Mouse (Mus musculus): ENCODE data around the gene Reep6. TPM values are rescaled to one million over a fixed set of nuclear protein-coding genes. Genes with fewer than 3 reads are reported as not detected.

The Reep6 gene
- total RNA-seq, 2 experiments from 2014 or later, result 10.3 to 10.9 TPM

- no peak for DNase-seq (ENCODE audit: low spot score in 2 of 2)
Measured at GRCm38 (mm10) chr10:80384115-80384639, 54.4 kb downstream of the Reep6 start.

GRCm38 (mm10) chr10:80384709-80385108, 55.0 kb downstream of the Reep6 start:
- DNase-seq (ENCODE audit: low spot score in 2 of 2), result no peak

- no peak for DNase-seq (ENCODE audit: low spot score in 2 of 2)
Measured at GRCm38 (mm10) chr10:80385310-80385709, 55.6 kb downstream of the Reep6 start.

Small RNA genes within 50 kb of the gene (microRNA-seq; reads per million reads assigned to microRNA genes)
- 0 reads per million in 2 experiments for gene Gm22721

Other genes starting within 250 kb of the Reep6 start
- gene Sbno2, start 224.4 kb upstream of the Reep6 start, total RNA-seq (2021), result 10 to 100 TPM; 16.3 to 16.9 TPM
- 100 to 1,000 TPM; 101 to 102 TPM for gene Stk11, start 214.2 kb upstream of the Reep6 start, total RNA-seq (2021)
- 100 to 1,000 TPM; 354 to 359 TPM for gene Atp5d, start 191.3 kb upstream of the Reep6 start, total RNA-seq (2021)
- gene Cbarp, start 189.1 kb upstream of the Reep6 start, total RNA-seq (2021), result 100 to 1,000 TPM; 362 to 363 TPM
- gene Midn, start 181.7 kb upstream of the Reep6 start, total RNA-seq (2021), result 10 to 100 TPM; 59.4 to 68.4 TPM
- gene Cirbp, start 164.0 kb upstream of the Reep6 start, total RNA-seq (2021), result 10 to 100 TPM; 60.7 to 76.4 TPM
- 1 to 10 TPM; 6.4 to 6.5 TPM for gene 1600002K03Rik, start 157.0 kb upstream of the Reep6 start, total RNA-seq (2021)
- 10 to 100 TPM in 1 of 2 experiments, 1 to 10 TPM in 1; 8.9 to 10.1 TPM for gene Efna2, start 150.5 kb upstream of the Reep6 start, total RNA-seq (2021)
- gene Mum1, start 103.5 kb upstream of the Reep6 start, total RNA-seq (2021), result 10 to 100 TPM; 37.4 to 45.1 TPM
- gene Ndufs7, start 80.8 kb upstream of the Reep6 start, total RNA-seq (2021), result 100 to 1,000 TPM; 218 to 228 TPM
- gene Gamt, start 68.9 kb upstream of the Reep6 start, total RNA-seq (2021), result 10 to 100 TPM; 24.5 to 26.7 TPM
- gene Dazap1, start 68.5 kb upstream of the Reep6 start, total RNA-seq (2021), result 10 to 100 TPM; 77.2 to 83.0 TPM
- 1,000 to 10,000 TPM in 1 of 2 experiments, 100 to 1,000 TPM in 1; 997 to 1,043 TPM for gene Rps15, start 37.5 kb upstream of the Reep6 start, total RNA-seq (2021)
- gene Apc2, start 34.0 kb upstream of the Reep6 start, total RNA-seq (2021), result 10 to 100 TPM; 94.5 to 95.5 TPM
- gene 2310011J03Rik, start 9.4 kb upstream of the Reep6 start, total RNA-seq (2021), result 10 to 100 TPM; 25.0 to 25.9 TPM
- gene Pcsk4, start 455 bp upstream of the Reep6 start, total RNA-seq (2021), result 1 to 10 TPM; 3.5 to 3.8 TPM
- gene Adamtsl5, start 18.5 kb downstream of the Reep6 start, total RNA-seq (2021), result 1 to 10 TPM; 5.6 to 6.9 TPM
- gene Plk5, start 26.5 kb downstream of the Reep6 start, total RNA-seq (2021), result 10 to 100 TPM; 30.3 to 30.5 TPM
- gene Mex3d, start 57.7 kb downstream of the Reep6 start, total RNA-seq (2021), result 10 to 100 TPM; 17.9 to 19.1 TPM
- gene Mbd3, start 69.6 kb downstream of the Reep6 start, total RNA-seq (2021), result 100 to 1,000 TPM; 159 to 162 TPM
- gene Uqcr11, start 76.9 kb downstream of the Reep6 start, total RNA-seq (2021), result 100 to 1,000 TPM; 410 to 413 TPM
- 10 to 100 TPM; 27.1 to 27.3 TPM for gene Tcf3, start 103.7 kb downstream of the Reep6 start, total RNA-seq (2021)
- gene Onecut3, start 164.9 kb downstream of the Reep6 start, total RNA-seq (2021), result under 1 TPM in 1 of 2 experiments, not detected in 1; 0.07 TPM
- under 1 TPM; 0.18 to 0.22 TPM for gene Atp8b3, start 209.2 kb downstream of the Reep6 start, total RNA-seq (2021)
- gene Rexo1, start 231.6 kb downstream of the Reep6 start, total RNA-seq (2021), result 10 to 100 TPM; 44.8 to 48.1 TPM
- gene Klf16, start 247.4 kb downstream of the Reep6 start, total RNA-seq (2021), result 10 to 100 TPM; 57.3 to 62.1 TPM

Measured in layer of hippocampus, adult 18-20 months (tissue).